Mouse (Mus musculus): ENCODE measurements around the gene Snx11. TPM values are rescaled to one million over a fixed set of nuclear protein-coding genes. Genes with fewer than 3 reads are reported as not detected.

Snx11 gene
- polyA plus RNA-seq, 1 experiment from 2014 or later: 8.0 TPM

DNA sequence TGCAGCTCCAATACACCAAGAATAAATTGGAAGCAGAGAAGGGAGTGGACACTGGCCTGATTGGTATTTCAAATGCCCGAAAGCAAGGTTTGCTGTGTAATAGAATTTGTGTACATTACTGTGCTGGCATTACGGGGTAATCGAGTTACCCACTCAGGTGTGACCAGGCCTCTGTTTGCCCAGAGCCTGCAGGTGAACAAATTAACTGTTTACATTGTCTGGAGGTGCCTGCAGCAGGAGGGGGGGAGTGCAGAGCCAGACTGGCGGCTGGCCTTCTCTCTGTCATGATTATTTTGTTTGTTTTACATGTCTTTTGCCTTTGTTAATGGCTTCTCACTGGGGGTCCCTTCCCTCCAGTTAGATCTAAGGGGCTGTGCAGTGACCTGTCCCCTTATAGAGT, 44.7 kb downstream of the Snx11 start:
- WGBS: 41% methylated on average over 4 of the region's 4 CpGs
- no peak overlapping the region for H3K4me2 ChIP-seq (ENCODE audit: low read length)
- H3K27ac ChIP-seq (ENCODE audit: low read depth): no peak overlapping the region
- H3K9ac ChIP-seq (ENCODE audit: low read length): no peak overlapping the region
- peaks cover 8% of the 10 kb centered on the region for H3K27me3 ChIP-seq (replicated peaks; ENCODE audit: control insufficient read depth, insufficient read depth, low read length)
- no peak for DNase-seq (ENCODE audit: low spot score)
- no peak for ATAC-seq (replicated peaks; ENCODE audit: low FRiP score, low TSS enrichment, low read depth)
- H3K4me3 ChIP-seq (ENCODE audit: low read depth, low read length): no peak overlapping the region
- peaks cover 11% of the 10 kb centered on the region for H3K4me1 ChIP-seq (replicated peaks; ENCODE audit: control insufficient read depth, insufficient read depth, low read length)
- H3K9me3 ChIP-seq (ENCODE audit: control insufficient read depth, low read length): no peaks in the 10 kb centered on the region
- no peaks in the 10 kb centered on the region for H3K36me3 ChIP-seq (ENCODE audit: control insufficient read depth, insufficient read depth, low read length)

GRCm38 (mm10) chr11:96730327-96730726, 47.0 kb downstream of the Snx11 start:
- no peak overlapping the region for H3K4me2 ChIP-seq (ENCODE audit: low read length)
- no peak overlapping the region for H3K27ac ChIP-seq (ENCODE audit: low read depth)
- no peak overlapping the region for H3K9ac ChIP-seq (ENCODE audit: low read length)
- H3K36me3 ChIP-seq (ENCODE audit: control insufficient read depth, insufficient read depth, low read length): no peaks in the 10 kb centered on the region
- DNase-seq (ENCODE audit: low spot score): no peak
- ATAC-seq (replicated peaks; ENCODE audit: low FRiP score, low TSS enrichment, low read depth): no peak
- no peaks in the 10 kb centered on the region for H3K9me3 ChIP-seq (ENCODE audit: control insufficient read depth, low read length)
- H3K4me1 ChIP-seq (replicated peaks; ENCODE audit: control insufficient read depth, insufficient read depth, low read length): no peaks in the 10 kb centered on the region
- WGBS: 74% methylated on average over 5 of the region's 5 CpGs
- H3K27me3 ChIP-seq (replicated peaks; ENCODE audit: control insufficient read depth, insufficient read depth, low read length): no peaks in the 10 kb centered on the region
- no peak overlapping the region for H3K4me3 ChIP-seq (ENCODE audit: low read depth, low read length)

GRCm38 (mm10) chr11:96729462-96729861, 47.9 kb downstream of the Snx11 start:
- H3K27ac ChIP-seq (ENCODE audit: low read depth): no peak overlapping the region
- no peaks in the 10 kb centered on the region for H3K9me3 ChIP-seq (ENCODE audit: control insufficient read depth, low read length)
- no peak overlapping the region for H3K4me2 ChIP-seq (ENCODE audit: low read length)
- ATAC-seq (replicated peaks; ENCODE audit: low FRiP score, low TSS enrichment, low read depth) (no peak), DNase-seq (ENCODE audit: low spot score) (no peak)
- H3K4me3 ChIP-seq (ENCODE audit: low read depth, low read length): no peak overlapping the region
- H3K4me1 ChIP-seq (replicated peaks; ENCODE audit: control insufficient read depth, insufficient read depth, low read length): no peaks in the 10 kb centered on the region
- H3K36me3 ChIP-seq (ENCODE audit: control insufficient read depth, insufficient read depth, low read length): no peaks in the 10 kb centered on the region
- no peak overlapping the region for H3K9ac ChIP-seq (ENCODE audit: low read length)
- H3K27me3 ChIP-seq (replicated peaks; ENCODE audit: control insufficient read depth, insufficient read depth, low read length): no peaks in the 10 kb centered on the region
- WGBS: 39% methylated on average over 9 of the region's 9 CpGs

DNA sequence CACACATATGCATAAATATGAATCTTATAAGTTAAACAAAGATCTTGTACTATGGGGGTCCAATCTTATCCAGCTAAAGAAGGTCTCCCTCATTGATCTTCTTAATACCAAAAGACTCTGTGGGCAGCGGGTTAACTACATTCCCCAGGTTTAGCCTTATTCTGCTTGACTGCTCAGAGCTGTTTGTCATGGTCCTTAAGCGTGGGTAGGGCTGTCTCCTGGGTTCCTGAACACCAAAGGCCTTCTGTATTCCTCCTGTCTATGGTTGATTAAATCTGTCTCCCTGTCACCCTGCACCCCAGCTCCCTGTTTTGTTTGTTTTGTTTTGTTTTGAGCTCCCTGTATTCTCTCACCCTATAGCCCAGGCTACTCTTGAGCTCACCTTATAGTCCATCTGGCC, 48.8 kb downstream of the Snx11 start:
- no peak overlapping the region for H3K27ac ChIP-seq (ENCODE audit: low read depth)
- no peak overlapping the region for H3K4me3 ChIP-seq (ENCODE audit: low read depth, low read length)
- H3K9ac ChIP-seq (ENCODE audit: low read length): no peak overlapping the region
- 95% methylated on average over 2 of the region's 2 CpGs for WGBS
- H3K4me1 ChIP-seq (replicated peaks; ENCODE audit: control insufficient read depth, insufficient read depth, low read length): no peaks in the 10 kb centered on the region
- no peaks in the 10 kb centered on the region for H3K9me3 ChIP-seq (ENCODE audit: control insufficient read depth, low read length)
- ATAC-seq (replicated peaks; ENCODE audit: low FRiP score, low TSS enrichment, low read depth) (no peak), DNase-seq (ENCODE audit: low spot score) (no peak)
- H3K27me3 ChIP-seq (replicated peaks; ENCODE audit: control insufficient read depth, insufficient read depth, low read length): no peaks in the 10 kb centered on the region
- no peak overlapping the region for H3K4me2 ChIP-seq (ENCODE audit: low read length)
- H3K36me3 ChIP-seq (ENCODE audit: control insufficient read depth, insufficient read depth, low read length): no peaks in the 10 kb centered on the region

- H3K9me3 ChIP-seq (ENCODE audit: control insufficient read depth, low read length): no peaks in the 10 kb centered on the region
- H3K27me3 ChIP-seq (replicated peaks; ENCODE audit: control insufficient read depth, insufficient read depth, low read length): no peaks in the 10 kb centered on the region
- no peak overlapping the region for H3K4me2 ChIP-seq (ENCODE audit: low read length)
- WGBS: 74% methylated on average over 1 of the region's 1 CpGs
- ATAC-seq (replicated peaks; ENCODE audit: low FRiP score, low TSS enrichment, low read depth) (no peak), DNase-seq (ENCODE audit: low spot score) (no peak)
- H3K9ac ChIP-seq (ENCODE audit: low read length): no peak overlapping the region
- H3K4me3 ChIP-seq (ENCODE audit: low read depth, low read length): no peak overlapping the region
- H3K4me1 ChIP-seq (replicated peaks; ENCODE audit: control insufficient read depth, insufficient read depth, low read length): no peaks in the 10 kb centered on the region
- H3K27ac ChIP-seq (ENCODE audit: low read depth): no peak overlapping the region
- H3K36me3 ChIP-seq (ENCODE audit: control insufficient read depth, insufficient read depth, low read length): no peaks in the 10 kb centered on the region
These were observed 51.5 kb downstream of the Snx11 start for GRCm38 (mm10) chr11:96725833-96726232.

DNA sequence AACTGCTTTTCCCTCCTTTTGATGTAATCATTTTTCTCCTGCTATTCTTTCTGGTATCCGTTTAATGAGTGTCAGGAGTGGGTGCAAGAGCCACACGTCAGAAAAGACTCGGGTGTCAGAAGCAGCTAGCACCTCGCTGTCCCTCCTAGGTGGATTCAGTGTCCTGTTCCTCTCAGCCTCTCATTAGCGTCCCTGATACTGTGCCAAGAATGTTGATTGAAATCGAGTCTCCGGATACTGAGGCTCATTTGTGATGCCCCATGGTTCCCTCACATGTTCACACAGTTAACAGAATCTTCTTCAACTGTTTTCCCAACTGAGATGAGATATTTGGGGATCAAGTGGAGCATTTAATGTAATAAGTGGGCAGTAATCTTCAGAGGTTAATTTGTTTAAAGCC, 58.8 kb downstream of the Snx11 start:
- no peak overlapping the region for H3K9ac ChIP-seq (ENCODE audit: low read length)
- WGBS: 72% methylated on average over 7 of the region's 7 CpGs
- H3K36me3 ChIP-seq (ENCODE audit: control insufficient read depth, insufficient read depth, low read length): no peaks in the 10 kb centered on the region
- H3K27me3 ChIP-seq (replicated peaks; ENCODE audit: control insufficient read depth, insufficient read depth, low read length): no peaks in the 10 kb centered on the region
- no peak overlapping the region for H3K4me2 ChIP-seq (ENCODE audit: low read length)
- no peak for ATAC-seq (replicated peaks; ENCODE audit: low FRiP score, low TSS enrichment, low read depth)
- no peak for DNase-seq (ENCODE audit: low spot score)
- 0 out of 2 replicates have a peak, but pooled peaks cover 3% of the 10 kb centered on the region for H3K4me1 ChIP-seq (replicated peaks; ENCODE audit: control insufficient read depth, insufficient read depth, low read length)
- no peak overlapping the region for H3K4me3 ChIP-seq (ENCODE audit: low read depth, low read length)
- no peak overlapping the region for H3K27ac ChIP-seq (ENCODE audit: low read depth)
- no peaks in the 10 kb centered on the region for H3K9me3 ChIP-seq (ENCODE audit: control insufficient read depth, low read length)

Other genes with a start within 250 kb of the Snx11 start
- 87.8 and 101 TPM in 2 replicates for gene Cbx1, start 11.6 kb upstream of the Snx11 start, polyA plus RNA-seq (2014; fragmentation: Nextera tagmentation; extraction: Ambion mirVana)
- gene Nfe2l1, start 52.4 kb upstream of the Snx11 start, polyA plus RNA-seq (2014; fragmentation: Nextera tagmentation; extraction: Ambion mirVana): 36.0 and 36.7 TPM in 2 replicates
- gene Copz2, start 72.3 kb upstream of the Snx11 start, polyA plus RNA-seq (2014; fragmentation: Nextera tagmentation; extraction: Ambion mirVana): 100 and 102 TPM in 2 replicates
- gene Cdk5rap3, start 138.9 kb upstream of the Snx11 start, polyA plus RNA-seq (2014; fragmentation: Nextera tagmentation; extraction: Ambion mirVana): 64.2 and 70.1 TPM in 2 replicates
- gene Prr15l, start 150.5 kb upstream of the Snx11 start, polyA plus RNA-seq (2014; fragmentation: Nextera tagmentation; extraction: Ambion mirVana): 56.8 and 62.5 TPM in 2 replicates
- gene Pnpo, start 166.4 kb upstream of the Snx11 start, polyA plus RNA-seq (2014; fragmentation: Nextera tagmentation; extraction: Ambion mirVana): 40.9 and 44.1 TPM in 2 replicates
- 18.6 and 18.7 TPM in 2 replicates for gene Sp2, start 205.4 kb upstream of the Snx11 start, polyA plus RNA-seq (2014; fragmentation: Nextera tagmentation; extraction: Ambion mirVana)
- not detected in 2 replicates for gene Sp6, start 235.8 kb upstream of the Snx11 start, polyA plus RNA-seq (2014; fragmentation: Nextera tagmentation; extraction: Ambion mirVana)

All from intestine, embryonic 14.5 days (tissue).